Mouse (Mus musculus): ENCODE results near the gene Gm28041. TPM values are rescaled to one million over a fixed set of nuclear protein-coding genes. Genes with fewer than 3 reads are reported as not detected.

Gm28041 gene
- polyA plus RNA-seq, 1 experiment from 2014 or later: 1.0 TPM

Other genes starting within 250 kb of the Gm28041 start
- 8.5 and 9.7 TPM in 2 replicates for gene Rsl1, start 202.6 kb downstream of the Gm28041 start, polyA plus RNA-seq (2015; fragmentation: Nextera tagmentation; extraction: Ambion mirVana)
- gene Zfp455, start 181.2 kb downstream of the Gm28041 start, polyA plus RNA-seq (2015; fragmentation: Nextera tagmentation; extraction: Ambion mirVana): 1.8 and 2.6 TPM in 2 replicates
- gene Zfp458, start 97.3 kb downstream of the Gm28041 start, polyA plus RNA-seq (2015; fragmentation: Nextera tagmentation; extraction: Ambion mirVana): 1.9 and 2.0 TPM in 2 replicates
- 0.75 and 0.85 TPM in 2 replicates for gene Zfp457, start 69.2 kb downstream of the Gm28041 start, polyA plus RNA-seq (2015; fragmentation: Nextera tagmentation; extraction: Ambion mirVana)
- 2.3 and 2.8 TPM in 2 replicates for gene Zfp595, start 43.2 kb downstream of the Gm28041 start, polyA plus RNA-seq (2015; fragmentation: Nextera tagmentation; extraction: Ambion mirVana)
- gene Gm28044, start 15.2 kb downstream of the Gm28041 start, polyA plus RNA-seq (2015; fragmentation: Nextera tagmentation; extraction: Ambion mirVana): 0.62 and 0.87 TPM in 2 replicates
- 1.1 and 1.3 TPM in 2 replicates for gene Zfp953, start 15.1 kb downstream of the Gm28041 start, polyA plus RNA-seq (2015; fragmentation: Nextera tagmentation; extraction: Ambion mirVana)
- 1.6 and 2.0 TPM in 2 replicates for gene Zfp456, start 77 bp upstream of the Gm28041 start, polyA plus RNA-seq (2015; fragmentation: Nextera tagmentation; extraction: Ambion mirVana)
- gene Zfp429, start 24.1 kb upstream of the Gm28041 start, polyA plus RNA-seq (2015; fragmentation: Nextera tagmentation; extraction: Ambion mirVana): 8.5 and 8.7 TPM in 2 replicates
- 1.2 and 1.3 TPM in 2 replicates for gene Zfp459, start 45.7 kb upstream of the Gm28041 start, polyA plus RNA-seq (2015; fragmentation: Nextera tagmentation; extraction: Ambion mirVana)
- 10.8 and 12.0 TPM in 2 replicates for gene Zfp874a, start 75.9 kb upstream of the Gm28041 start, polyA plus RNA-seq (2015; fragmentation: Nextera tagmentation; extraction: Ambion mirVana)
- gene Zfp874b, start 108.5 kb upstream of the Gm28041 start, polyA plus RNA-seq (2015; fragmentation: Nextera tagmentation; extraction: Ambion mirVana): 3.5 and 3.6 TPM in 2 replicates
- 13.3 and 14.9 TPM in 2 replicates for gene Zfp58, start 124.8 kb upstream of the Gm28041 start, polyA plus RNA-seq (2015; fragmentation: Nextera tagmentation; extraction: Ambion mirVana)
- not detected in 2 replicates for gene Gm26965, start 150.4 kb upstream of the Gm28041 start, polyA plus RNA-seq (2015; fragmentation: Nextera tagmentation; extraction: Ambion mirVana)
- gene Zfp87, start 150.4 kb upstream of the Gm28041 start, polyA plus RNA-seq (2015; fragmentation: Nextera tagmentation; extraction: Ambion mirVana): 20.9 and 21.9 TPM in 2 replicates
- gene Zfp748, start 178.1 kb upstream of the Gm28041 start, polyA plus RNA-seq (2015; fragmentation: Nextera tagmentation; extraction: Ambion mirVana): 13.8 and 14.5 TPM in 2 replicates
- 4.5 and 4.7 TPM in 2 replicates for gene Zfp729b, start 234.0 kb upstream of the Gm28041 start, polyA plus RNA-seq (2015; fragmentation: Nextera tagmentation; extraction: Ambion mirVana)

All from lung, embryonic 16.5 days (tissue).